11 mouse cellular contexts compared by ENCODE assay signal in genomic region chr10:39486501-39487450, GRCm38 (mm10).
A peak's percentile ranks its signal among the peaks of the same experiment; 100 is the strongest.
DNase-seq lines count a peak whose midpoint lies in the region; ATAC-seq and TF ChIP-seq lines count a peak whose summit lies in the region.
"Had no signal": no experiment of that assay in that cellular context is flagged by ENCODE, and none has a peak within 500 bp of the region (broad histone marks: within the 10 kb centered on the region; RNA-seq: fewer than 3 reads in every experiment).

No protein-coding gene starts in this region.

- ATAC-seq in hindbrain, embryonic 12.5 days (ENCODE audit: low FRiP score) = no peak
- no peak for ATAC-seq in neural tube, embryonic 15.5 days (ENCODE audit: low FRiP score)

- H3K4me2 ChIP-seq in hindbrain, embryonic 12.5 days (replicated peaks) = no peak overlapping the region
- H3K4me2 ChIP-seq in neural tube, embryonic 15.5 days = no peak overlapping the region

- WGBS in heart, embryonic 10.5 days = 46% methylated on average over 11 of the region's 11 CpGs
- 53% methylated on average over 11 of the region's 11 CpGs for WGBS in hindbrain, embryonic 12.5 days
- WGBS in neural tube, embryonic 15.5 days = 44% methylated on average over 11 of the region's 11 CpGs

- H3K9me3 ChIP-seq in heart, embryonic 10.5 days = no peaks in the 10 kb centered on the region
- no peaks in the 10 kb centered on the region for H3K9me3 ChIP-seq in hindbrain, embryonic 12.5 days (replicated peaks)
- H3K9me3 ChIP-seq in neural tube, embryonic 15.5 days (replicated peaks) = no peaks in the 10 kb centered on the region

- peaks cover 5% of the 10 kb centered on the region; the same call in 1 of the 2 replicates for H3K36me3 ChIP-seq in heart, embryonic 10.5 days
- H3K36me3 ChIP-seq in hindbrain, embryonic 12.5 days = peaks cover 11% of the 10 kb centered on the region
- H3K36me3 ChIP-seq in neural tube, embryonic 15.5 days = no peaks in the 10 kb centered on the region

- no peak for DNase-seq in heart, embryonic 10.5 days (ENCODE audit: low spot score)
- no peak for DNase-seq in heart, adult 18-20 months
- peak; percentile 51 for DNase-seq in retina, postnatal 1 day
- no peak for DNase-seq in retina, embryonic 14.5 days (ENCODE audit: low spot score)
- no peak for DNase-seq in ovary, postnatal 14 days (ENCODE audit: low spot score)
- no peak for DNase-seq in gastrocnemius, adult 2 months
- DNase-seq: heart, postnatal 36 days; liver had no signal

- H3K9ac ChIP-seq in hindbrain, embryonic 12.5 days = no peak overlapping the region
- no peak overlapping the region for H3K9ac ChIP-seq in neural tube, embryonic 15.5 days (replicated peaks)

- 0 out of 2 replicates have a peak overlapping the region, but pooled peaks have one; percentile 10 for H3K27ac ChIP-seq in heart, embryonic 10.5 days
- peak overlapping the region; percentile 45; the same call in 1 of the 2 replicates for H3K27ac ChIP-seq in hindbrain, embryonic 12.5 days
- H3K27ac ChIP-seq in neural tube, embryonic 15.5 days (replicated peaks) = peak overlapping the region; percentile 60
- H3K27ac ChIP-seq in gastrocnemius, adult 2 months = no peak overlapping the region; the same call in 1 of the 2 replicates
- H3K27ac ChIP-seq: macrophage had no signal

- no peaks in the 10 kb centered on the region for H3K27me3 ChIP-seq in heart, embryonic 10.5 days (ENCODE audit: insufficient read depth, poor library complexity, severe bottlenecking)
- no peaks in the 10 kb centered on the region for H3K27me3 ChIP-seq in hindbrain, embryonic 12.5 days
- no peaks in the 10 kb centered on the region for H3K27me3 ChIP-seq in neural tube, embryonic 15.5 days (replicated peaks)

- peaks cover 49% of the 10 kb centered on the region for H3K4me1 ChIP-seq in heart, embryonic 10.5 days
- peaks cover 56% of the 10 kb centered on the region for H3K4me1 ChIP-seq in hindbrain, embryonic 12.5 days
- H3K4me1 ChIP-seq in neural tube, embryonic 15.5 days = peaks cover 79% of the 10 kb centered on the region

- intact Hi-C loops in gastrocnemius, adult 2 months (cut with DNase I) = no loop called here

- H3K4me3 ChIP-seq in heart, embryonic 10.5 days = no peak overlapping the region
- no peak overlapping the region for H3K4me3 ChIP-seq in hindbrain, embryonic 12.5 days
- no peak overlapping the region for H3K4me3 ChIP-seq in neural tube, embryonic 15.5 days (replicated peaks)
- no peak overlapping the region for H3K4me3 ChIP-seq in gastrocnemius, adult 2 months

- no peak for TF ChIP-seq CTCF in gastrocnemius, adult 2 months (IDR thresholded peaks at IDR 0.05)
